Mouse (Mus musculus) layer of hippocampus, adult 2 months (tissue): Measurements from ENCODE around the gene Pigc. TPM values are rescaled to one million over a fixed set of nuclear protein-coding genes. Genes with fewer than 3 reads are reported as not detected.

Source experiments
- DNase-seq, 2 experiments: peaks; one replicate each; pipeline ENCODE4 v3.0.0; 2022; ENCODE audit warnings: low spot score in 2 of 2
- H3K27ac ChIP-seq: fragments of 200-600 bp; 2 replicates; pipeline ENCODE4 v1.8.1; 2022
- H3K4me3 ChIP-seq: fragments of 200-600 bp; 2 replicates; pipeline ENCODE4 v1.8.1; 2022; ENCODE audit warnings: mild to moderate bottlenecking
- CTCF ChIP-seq: fragments of 200-600 bp; conservative IDR thresholded peaks from 2 replicates; pipeline ENCODE4 v1.8.1; 2022; ENCODE audit warnings: antibody characterized with exemption, mild to moderate bottlenecking, moderate library complexity
- total RNA-seq, 2 experiments: library from RNA; stranded (reverse); gene quantifications; 2 replicates each; pipeline ENCODE4 v1.2.3; 2021

The Pigc gene
- total RNA-seq, 2 experiments from 2014 or later = 13.3 to 14.5 TPM

GRCm38 (mm10) chr1:162018601-162018977 is 49.6 kb downstream of the Pigc start:
- no peak for DNase-seq
- no peak overlapping the region for H3K27ac ChIP-seq
- no peak overlapping the region for H3K4me3 ChIP-seq
- TF ChIP-seq CTCF = no peak

DNA sequence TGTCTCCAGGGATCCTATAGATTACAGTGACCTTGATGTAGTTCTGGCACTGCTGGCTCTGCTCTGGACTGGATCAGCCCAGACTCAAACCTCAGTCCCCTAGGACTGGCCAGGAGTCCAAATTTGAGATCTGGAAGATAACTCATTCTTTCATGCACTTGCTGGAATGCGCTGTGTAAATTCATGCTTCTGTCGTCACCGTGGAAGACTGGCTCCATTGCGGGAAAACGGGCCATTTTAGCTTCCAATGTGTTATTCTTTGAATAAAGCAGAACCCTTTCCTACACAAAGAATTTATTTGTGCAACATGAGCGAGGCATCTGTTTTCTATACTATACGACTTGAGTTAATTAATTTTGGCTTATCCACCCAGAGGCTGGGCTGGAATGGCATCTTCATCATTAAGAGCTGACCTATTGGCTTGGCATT is 51.3 kb downstream of the Pigc start:
- no peak overlapping the region for H3K4me3 ChIP-seq
- no peak for TF ChIP-seq CTCF
- H3K27ac ChIP-seq = no peak overlapping the region
- no peak for DNase-seq

GRCm38 (mm10) chr1:162020766-162021165 is 51.8 kb downstream of the Pigc start:
- no peak for DNase-seq
- no peak overlapping the region for H3K4me3 ChIP-seq
- no peak for TF ChIP-seq CTCF

More at GRCm38 (mm10) chr1:162020766-162021165, 51.8 kb downstream of the Pigc start:
- H3K27ac ChIP-seq = no peak overlapping the region

Other genes starting within 250 kb of the Pigc start
- gene Fasl, start 180.7 kb upstream of the Pigc start, total RNA-seq = under 1 TPM in 1 of 2 experiments, not detected in 1; 0.28 TPM
- gene Suco, start 92.5 kb upstream of the Pigc start, total RNA-seq = 10 to 100 TPM; 39.7 to 40.9 TPM
- gene 4930558K02Rik, start 10.4 kb downstream of the Pigc start, total RNA-seq = not detected